Mouse (Mus musculus) testis, postnatal 10 days (tissue): ENCODE measurements at regions not wholly inside any gene's neighbourhood (a gene's known extent, or its start where the extent isn't known, plus 50 kb on each side); places are given as distances from the start of the nearest gene placed in this dataset.

Experiments
- DNase-seq: peaks from one replicate; pipeline ENCODE4 v3.0.0; 2021; ENCODE audit warnings: low spot score

DNA sequence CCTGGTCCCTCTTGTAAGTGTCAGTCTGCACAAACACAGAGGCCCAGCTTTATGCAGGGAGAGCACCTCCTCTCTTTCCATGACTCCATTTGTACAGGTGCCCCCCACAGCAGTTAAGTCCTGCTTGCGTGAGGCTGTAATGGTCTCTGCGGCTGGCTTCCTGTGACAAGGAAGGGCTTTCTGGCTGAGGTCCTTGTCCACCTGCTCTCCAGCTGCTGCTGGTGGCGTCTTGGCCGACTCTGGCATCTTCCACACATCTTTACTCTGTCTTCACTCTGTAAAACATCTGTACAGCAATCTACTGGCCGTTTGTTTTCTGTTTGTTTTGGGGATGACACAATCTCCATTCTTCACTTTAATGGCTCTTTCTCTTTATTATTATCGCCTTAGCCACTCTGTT, 60.8 kb downstream of the Rpusd4 start:
- no peak for DNase-seq

DNA sequence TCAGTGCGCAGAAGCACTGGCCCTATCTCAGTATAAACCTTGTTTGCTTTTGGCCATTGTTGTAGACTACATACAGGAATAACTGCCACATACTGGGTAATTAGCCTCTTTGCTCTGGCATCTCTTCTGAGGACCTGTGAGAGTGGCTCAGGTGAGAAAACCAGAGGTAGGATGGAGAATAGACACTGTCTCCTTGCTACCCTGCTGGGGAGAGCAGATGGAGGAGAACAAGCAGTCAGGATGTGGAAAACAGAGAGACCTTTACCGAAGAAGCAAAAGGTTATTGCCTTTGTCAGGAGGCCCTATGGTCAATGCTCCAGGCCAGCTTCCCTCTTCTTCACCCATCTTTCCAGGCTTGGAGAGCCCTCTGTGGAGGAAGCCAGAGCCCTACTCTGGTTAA, 62.7 kb downstream of the Rpusd4 start:
- no peak for DNase-seq

DNA sequence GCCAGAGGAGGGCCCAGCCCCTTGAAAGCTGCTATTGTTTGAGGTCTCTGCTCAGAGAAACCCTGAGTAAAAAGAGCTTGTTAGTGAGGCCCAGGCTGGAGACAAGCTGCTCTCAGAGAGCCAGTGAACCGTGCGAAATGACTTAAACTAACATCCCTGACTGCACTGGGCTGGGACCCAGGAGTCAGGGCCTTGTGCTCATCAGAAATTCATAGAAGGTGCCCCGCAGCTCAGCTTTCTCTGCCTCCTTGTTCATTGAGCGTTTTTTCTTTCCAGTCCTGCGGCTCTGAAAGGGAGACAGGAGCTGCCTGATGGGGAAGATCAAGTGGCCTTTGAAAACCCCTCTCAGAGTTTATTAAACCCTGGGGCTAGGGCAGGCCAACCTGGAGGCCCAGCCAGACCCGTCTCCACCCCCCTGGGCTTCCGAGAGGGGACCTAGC, 63.6 kb downstream of the Rpusd4 start:
- DNase-seq: no peak

DNA sequence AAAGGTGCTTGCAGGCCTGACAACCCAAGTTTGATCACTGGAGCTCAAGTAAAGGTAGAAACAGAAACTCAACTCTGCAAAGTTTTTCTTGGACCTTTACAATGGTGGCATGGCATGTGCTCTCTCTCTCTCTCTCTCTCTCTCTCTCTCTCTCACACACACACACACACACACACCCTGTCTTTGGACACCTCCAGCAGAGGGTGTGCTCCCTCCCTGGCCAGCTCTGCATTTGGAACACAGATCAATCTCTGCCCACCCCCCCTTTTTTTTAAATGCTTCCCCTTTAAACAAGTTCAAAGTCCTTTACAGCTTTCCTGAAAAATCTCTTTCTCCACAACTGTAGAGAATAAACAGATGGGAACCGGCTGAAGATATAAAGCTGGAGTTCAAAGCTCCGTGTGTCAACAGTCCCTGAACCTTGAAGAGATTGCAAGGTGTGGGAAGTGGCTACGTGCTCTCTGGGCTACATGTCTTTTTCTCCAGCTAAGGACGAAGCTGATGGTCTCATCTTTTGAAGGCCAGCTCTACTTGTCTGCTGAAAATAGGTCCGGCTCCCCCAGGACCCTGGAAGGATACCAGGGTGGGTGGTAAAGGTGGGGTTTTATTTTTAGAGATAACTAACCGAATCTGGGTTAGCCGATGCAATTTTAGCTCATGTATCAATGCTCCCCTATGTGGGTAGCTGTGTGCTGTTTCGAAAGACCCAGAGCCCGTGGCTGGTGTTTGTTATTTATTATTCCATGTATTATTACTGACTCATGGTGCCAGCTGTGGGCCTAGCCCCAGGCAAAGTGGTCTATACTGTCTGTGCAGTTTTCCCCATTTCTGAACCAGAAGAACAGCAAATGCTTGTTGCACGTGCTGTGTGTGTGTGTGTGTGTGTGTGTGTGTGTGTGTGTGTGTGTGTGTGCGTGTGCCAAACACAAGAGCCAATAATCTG, 65.3 kb downstream of the Rpusd4 start:
- no peak for DNase-seq

DNA sequence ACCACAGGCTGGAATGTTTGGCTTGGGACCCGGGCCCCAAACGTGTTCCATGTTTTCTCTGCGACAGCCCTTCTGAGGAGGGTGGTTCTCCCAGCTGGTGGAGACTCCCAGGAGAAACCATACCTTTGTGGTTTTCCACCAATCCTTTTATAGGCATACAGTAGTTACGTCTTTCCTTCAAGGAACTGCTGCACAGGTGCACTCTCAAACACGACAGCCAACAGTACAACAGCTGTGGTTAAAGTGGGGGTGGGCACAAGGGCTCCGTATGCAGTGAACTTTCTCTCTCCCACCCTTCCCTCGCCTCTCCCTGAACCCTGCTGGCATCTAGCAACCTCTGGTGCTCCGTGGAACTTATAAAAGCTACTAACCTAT, 66.0 kb downstream of the Rpusd4 start:
- DNase-seq: no peak

DNA sequence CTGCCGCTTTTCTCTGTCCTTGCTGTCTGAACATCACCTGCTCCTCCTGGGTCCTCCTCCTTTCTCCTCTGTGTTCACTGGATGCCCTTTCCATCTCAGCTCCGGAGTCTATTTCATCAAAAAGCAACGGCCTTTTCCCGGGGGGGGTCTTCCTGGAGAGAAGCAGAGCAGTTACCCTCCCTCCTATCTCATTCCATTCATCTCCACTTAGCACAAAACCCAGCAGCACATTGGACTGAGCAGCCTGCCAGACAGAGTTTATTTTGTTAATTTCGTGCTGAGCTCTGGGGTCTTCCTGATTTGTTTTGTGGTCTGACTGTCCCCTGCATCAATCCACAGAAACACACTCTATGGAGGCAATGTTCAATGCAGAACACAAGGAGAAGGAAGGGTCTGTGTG, 66.9 kb downstream of the Rpusd4 start:
- DNase-seq: no peak

DNA sequence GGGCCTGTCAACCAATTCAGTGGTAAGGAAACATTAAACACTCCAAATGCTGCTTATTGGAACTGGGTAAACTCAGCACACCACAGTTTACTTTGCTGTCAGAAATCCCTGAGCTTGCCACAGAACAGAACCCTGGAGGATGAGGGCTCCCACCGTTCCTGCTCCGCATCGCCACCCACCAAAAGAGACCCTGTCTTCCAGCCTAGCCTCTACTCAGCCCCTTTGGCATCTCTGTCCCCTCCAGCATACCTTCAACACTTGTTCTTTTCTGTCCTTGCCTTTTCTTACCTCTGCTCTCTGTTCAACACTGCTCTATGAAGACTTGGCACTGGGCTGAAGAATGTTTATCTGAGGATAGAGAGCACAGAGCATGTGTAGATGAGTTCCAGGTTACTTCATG, 67.5 kb downstream of the Rpusd4 start:
- DNase-seq: no peak

DNA sequence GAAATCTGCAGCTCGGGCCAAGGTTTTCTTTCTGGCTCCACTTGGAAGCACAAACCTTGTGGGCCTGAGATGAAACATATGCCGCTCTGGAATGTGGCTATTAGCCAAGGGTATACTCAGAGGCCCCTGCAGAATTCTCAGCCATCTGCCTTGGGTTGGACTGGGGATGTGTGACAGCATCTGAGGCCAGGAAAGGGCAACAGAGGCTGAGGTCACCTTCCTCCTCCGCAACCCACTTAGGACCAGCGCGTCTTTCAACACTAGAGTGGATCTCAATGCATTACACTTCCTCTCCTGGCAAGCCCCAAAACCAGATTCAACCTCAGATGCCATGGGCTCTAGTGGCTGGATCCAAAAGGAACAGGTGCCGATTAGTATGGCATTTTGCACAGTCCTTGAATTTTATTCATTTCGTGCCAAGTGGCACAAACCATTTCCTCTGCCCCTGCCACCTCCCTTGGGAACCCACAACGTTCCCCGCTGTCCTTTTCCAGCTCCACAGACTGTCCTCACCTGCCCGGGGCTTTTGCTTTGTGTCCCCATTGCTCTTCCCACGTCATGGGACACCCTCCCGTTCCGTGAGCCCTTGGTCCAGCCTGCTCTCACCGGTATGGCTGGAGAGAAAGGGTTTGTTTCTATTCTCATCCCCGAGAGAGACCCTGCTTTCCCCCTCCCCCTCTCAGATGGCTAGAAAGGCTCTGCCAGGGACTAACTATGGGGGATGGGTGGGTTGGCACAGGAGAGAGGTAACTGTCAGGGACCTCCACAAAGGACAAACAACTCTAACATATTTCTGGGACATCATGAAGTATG, 68.4 kb downstream of the Rpusd4 start:
- DNase-seq: peak; percentile 57

DNA sequence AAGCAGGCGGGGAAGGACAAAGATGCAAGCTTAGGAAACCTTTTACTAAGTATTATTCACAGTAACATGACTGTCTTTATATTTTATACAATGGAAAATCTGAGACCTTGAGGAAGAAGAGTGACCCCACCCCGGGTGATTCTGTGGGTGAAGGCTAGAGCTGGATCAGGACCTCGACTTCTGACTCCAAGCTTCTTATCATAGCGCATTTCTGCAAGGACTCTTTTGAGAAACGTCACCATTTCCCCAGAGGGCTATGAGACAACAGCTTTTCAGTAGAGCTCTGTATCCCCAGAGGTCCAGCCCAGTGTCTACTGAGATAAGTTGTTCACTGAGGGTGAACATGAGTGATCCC, 69.0 kb downstream of the Rpusd4 start:
- DNase-seq: no peak

DNA sequence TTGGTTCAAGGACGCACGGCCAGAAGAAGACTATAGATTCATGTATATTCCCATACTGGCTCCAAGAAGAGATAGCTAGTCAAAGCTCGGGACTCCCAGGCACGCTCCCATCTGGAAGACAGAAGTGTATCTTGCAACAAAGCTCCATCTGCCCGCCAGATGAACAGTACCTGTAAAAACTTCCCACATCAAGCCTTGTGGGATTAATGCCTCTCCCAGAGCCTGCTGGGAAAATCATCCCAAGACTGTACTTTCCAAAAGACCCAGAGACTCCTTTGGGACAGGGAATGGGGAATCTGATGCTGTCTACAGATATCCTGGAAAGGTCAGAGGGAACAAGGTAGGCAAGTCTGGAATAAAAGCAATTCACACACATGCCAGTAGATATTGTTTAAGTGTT, 71.2 kb downstream of the Rpusd4 start:
- no peak for DNase-seq

DNA sequence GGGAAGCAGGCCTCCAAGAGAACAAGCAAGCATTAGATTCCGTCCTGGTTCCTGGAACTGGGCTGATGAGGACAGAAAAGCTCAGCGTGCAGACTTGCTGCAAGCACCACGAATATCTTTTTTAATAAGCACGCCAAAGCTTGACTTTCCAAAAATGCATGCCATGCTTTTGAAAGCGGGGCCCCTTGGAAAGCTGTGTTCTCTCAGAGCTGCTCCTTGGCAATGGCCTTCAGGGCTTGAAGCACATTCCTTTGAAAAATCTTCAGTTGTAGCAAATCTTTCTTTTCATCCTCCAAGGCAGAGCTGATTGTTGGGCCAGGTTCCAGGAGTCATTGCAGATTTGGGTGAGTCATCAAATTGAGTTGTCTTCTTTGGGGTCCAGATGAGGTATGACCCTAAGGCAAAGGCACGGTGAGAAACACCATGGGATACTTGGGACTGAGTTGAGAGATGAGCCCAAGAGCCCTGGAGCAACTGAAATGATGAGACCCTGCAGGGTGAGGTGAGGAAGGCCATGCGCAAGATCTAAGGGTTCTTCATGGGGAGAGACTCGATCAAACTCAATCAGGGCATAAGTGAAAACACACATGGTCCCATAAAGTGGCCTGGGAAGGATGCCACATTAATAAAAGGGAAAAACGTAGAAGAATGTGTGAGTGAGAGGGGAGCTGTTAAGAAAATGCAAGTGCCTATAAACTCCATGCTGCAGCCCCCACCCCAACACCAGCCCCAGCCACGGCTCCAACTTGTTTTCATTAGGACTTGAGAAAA, 72.0 kb downstream of the Rpusd4 start:
- DNase-seq: no peak

DNA sequence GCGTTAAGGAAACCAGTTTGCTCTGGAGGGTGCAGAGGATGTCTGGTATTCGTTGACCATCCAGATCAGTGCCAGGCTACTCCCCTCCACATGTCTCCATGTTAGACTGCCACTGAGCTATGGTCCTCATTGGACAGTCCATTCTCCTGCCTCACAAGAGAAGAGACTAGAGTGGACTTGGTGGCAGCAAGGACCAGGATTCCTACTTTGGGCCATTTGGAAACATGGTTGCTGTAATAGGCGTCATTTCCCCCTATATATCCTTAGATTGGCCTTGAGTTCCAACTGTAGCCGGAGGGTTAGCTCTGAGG, 72.6 kb downstream of the Rpusd4 start:
- no peak for DNase-seq

DNA sequence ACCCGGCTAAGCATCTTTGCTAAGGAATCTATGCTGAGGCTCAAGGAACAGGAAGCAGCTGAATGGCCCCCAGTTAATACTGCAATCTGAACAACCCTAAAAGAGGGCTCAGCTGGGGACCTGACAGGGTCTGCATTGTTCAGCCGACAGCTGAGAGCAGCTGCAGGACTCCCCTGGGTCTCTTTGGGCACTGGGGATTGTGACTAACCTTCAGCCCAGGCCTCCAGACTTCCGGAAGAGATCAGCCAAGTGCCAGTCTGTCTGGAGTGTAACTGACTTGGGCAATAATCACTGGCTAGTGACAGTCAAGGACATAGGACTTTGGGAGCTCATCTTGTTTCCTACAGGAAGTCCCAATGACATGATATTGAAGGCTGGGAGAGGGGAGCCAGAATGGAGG, 73.1 kb downstream of the Rpusd4 start:
- no peak for DNase-seq

DNA sequence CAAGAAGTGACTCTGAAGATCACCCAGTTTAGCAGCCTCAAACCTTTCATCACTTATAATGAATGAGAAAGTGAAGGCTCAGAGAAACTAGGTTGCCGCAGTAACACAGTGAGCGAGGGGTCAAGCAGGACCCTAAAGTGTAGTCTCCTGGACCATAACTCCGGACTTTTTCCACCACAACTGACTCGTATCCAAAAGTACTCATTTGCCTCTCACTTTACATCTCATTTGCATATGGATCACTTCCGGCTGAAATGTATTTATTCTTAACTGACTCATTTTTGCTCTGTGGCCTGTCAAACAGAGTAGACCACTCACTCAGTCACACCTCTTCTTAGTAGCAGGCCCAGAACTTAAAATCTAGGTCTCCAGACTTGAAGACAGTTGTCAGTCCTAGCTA, 73.7 kb downstream of the Rpusd4 start:
- no peak for DNase-seq

DNA sequence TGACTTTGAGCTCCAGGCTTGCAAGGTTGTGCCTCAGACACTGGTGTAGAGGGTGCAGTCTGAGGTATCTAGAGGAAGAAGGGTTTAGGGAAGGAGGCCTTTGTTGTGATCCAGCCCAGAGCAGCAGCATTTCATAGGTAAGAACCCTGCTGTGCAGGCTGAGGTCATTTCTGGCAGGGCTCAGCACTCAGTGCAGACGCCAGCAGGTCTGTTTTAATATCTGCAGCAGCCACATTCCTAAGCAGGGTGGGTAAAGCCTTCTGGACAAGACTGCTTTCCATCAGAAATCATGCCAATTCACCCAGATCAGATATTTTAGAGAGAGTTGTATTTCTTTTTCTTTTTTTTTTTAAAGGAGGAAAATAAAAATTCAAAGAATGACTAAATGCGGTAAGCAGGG, 74.8 kb downstream of the Rpusd4 start:
- DNase-seq: no peak

DNA sequence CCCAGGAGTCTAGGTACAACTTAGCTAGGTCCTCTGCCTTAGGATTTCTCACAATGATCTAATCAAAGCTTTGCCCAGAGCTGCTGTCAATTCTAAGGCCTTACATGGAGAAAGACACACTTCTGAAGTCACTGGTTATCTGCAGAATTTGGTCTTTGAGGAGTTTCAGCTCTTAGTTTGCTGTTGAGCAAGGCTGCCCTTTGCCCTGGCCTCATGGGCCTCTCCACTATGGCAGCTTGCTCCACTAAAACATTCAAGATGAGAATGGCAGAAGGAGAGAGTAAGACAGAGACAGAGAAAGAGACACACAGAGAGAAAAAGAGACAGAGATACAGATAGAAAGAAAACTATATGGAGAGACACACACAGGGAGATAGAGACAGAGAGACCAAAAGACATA, 75.7 kb downstream of the Rpusd4 start:
- no peak for DNase-seq

DNA sequence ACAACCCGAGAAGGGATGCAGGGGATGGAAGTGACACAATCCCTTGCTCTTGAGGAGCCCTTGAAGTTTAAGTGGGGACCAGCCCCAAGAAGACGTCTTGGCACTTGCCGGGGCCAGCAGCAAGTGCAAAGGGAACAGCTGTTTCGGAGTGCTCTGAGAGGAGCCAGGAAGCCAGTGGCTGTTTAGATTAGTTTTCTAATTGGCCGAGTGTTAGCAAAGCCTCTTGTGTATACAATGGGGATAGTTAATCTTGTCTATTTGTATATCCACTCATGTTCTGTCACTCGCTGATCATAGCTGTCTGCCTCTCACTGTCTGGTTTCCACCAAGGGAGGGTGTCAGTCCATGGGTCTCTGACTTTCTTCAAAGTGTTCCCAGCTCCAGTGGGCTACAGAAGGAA, 76.6 kb upstream of the Cdon start:
- no peak for DNase-seq

DNA sequence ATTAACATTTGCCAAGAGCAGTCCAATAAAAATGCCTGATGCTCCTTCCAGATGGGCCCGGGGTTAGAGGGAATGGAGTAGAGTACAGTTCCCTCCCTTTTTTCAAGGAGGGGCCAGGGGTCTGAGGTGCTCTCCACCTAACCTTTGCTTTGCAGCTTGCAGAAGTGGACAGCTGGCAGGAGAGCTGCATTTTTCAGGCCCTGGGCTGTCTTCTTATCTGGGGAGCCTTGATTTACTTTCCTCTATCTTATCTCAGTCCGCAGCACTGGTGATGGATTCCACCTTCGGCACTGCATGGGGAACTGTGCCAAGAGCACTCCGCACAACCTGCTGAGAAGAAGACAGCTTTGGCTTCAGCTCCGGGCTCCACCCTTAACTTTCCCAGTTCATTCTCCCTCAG, 74.5 kb upstream of the Cdon start:
- no peak for DNase-seq

DNA sequence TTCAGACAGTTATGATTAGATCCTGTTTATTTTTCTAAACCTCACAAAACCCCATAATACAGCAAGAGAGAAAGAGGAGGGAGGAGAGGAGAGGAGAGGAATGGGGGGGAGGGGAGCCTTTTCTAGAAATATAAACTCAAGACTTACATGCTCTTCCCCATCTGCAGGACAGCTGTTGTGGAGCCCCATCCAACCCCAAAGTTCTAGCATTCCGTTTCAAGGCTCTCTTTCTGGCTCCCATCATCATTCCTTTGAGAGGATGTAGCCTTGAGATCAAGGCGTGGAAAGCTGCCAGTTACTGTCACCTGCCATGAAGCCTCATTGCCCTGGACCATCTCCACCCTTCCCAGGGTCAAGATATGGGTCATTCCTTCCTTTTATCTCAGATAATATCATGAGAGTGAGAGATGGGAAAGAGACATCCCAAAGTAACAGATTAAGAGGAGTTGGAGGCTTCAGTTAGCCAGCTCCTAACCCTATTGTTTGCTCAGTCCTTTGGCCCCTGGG, 70.8 kb upstream of the Cdon start:
- DNase-seq: no peak

DNA sequence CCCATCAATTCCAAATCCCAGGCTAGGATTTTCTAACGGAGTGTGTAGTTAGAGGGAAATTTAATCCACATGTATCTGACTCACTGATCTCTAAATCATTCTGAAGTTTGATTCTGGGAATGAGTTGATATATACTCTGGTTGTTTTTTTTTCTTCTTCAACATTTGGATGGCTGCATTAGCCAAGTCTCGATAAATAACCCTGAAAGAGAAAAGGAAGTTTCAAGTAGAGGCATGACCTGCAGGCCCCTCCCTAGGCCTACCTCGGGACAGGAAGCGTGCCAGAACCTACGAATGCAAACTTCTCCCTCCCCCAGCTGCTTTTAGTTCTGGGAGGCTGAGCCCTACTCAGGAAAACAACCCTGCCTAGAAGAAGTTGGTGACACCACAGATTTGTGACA, 69.4 kb upstream of the Cdon start:
- DNase-seq: no peak

DNA sequence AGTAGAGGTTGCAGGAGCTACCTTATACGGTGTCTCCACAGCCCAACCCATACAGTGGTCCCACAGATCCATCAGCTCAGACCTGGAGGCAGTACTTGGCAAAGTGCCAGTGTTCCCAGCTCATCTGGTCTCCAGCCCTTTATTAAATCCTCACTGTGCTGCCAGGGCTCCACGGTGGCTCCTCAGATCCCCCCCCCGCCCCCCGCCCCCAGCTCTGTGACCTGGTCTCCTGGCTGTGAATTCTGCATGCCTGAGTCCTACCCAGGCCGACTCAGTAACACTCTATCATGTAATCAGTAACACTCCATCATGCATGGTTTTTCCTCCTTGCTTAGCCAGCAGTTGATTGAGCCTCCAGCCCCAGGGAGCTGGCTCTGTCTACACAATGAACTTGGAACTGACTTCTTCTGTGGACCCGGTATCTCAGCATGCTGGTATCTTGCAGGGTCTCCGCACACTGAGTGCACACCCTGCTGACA, 66.2 kb upstream of the Cdon start:
- DNase-seq: no peak

DNA sequence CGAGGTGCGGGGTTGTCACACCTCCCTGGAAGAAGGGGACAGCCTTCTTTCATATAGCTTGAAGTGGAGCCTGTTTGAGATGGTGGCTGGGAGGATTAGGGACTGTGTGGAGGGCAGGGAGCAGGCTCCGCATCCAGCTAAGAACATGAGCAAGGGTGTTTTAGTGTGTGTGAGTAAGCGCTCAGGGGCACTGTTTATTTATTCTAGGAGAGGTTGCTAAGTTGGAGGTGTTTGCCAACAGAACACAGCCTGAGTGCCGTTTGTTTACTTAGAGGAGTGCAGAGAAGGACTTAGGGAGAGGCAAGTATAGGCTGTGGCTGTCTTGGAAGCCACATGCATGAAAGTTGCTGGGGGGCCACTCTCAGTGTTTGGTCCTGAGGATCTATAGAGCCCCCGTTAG, 61.2 kb upstream of the Cdon start:
- no peak for DNase-seq
